Mouse (Mus musculus): ENCODE measurements around the gene Tmem229b. TPM values are rescaled to one million over a fixed set of nuclear protein-coding genes. Genes with fewer than 3 reads are reported as not detected.

Gene Tmem229b
- polyA plus RNA-seq, 1 experiment = not detected

- H3K4me3 ChIP-seq (ENCODE audit: insufficient read depth, low read depth, low read length) = no peak overlapping the region
- H3K4me1 ChIP-seq (ENCODE audit: control insufficient read depth, insufficient read depth, low read length) = no peaks in the 10 kb centered on the region
- WGBS = 88% methylated on average over 4 of the region's 4 CpGs
- TF ChIP-seq POLR2A (IDR thresholded peaks at IDR 0.05; ENCODE audit: insufficient read depth, low read depth, low read length) (no peak), CTCF (IDR thresholded peaks at IDR 0.05; ENCODE audit: insufficient read depth, low read depth, low read length) (no peak)
- H3K27ac ChIP-seq (ENCODE audit: insufficient read depth, low read depth, low read length) = no peak overlapping the region
Observed at GRCm38 (mm10) chr12:78996271-78996670, 11.2 kb downstream of the Tmem229b start.

- no peak for TF ChIP-seq CTCF (IDR thresholded peaks at IDR 0.05; ENCODE audit: insufficient read depth, low read depth, low read length)
- TF ChIP-seq POLR2A (IDR thresholded peaks at IDR 0.05; ENCODE audit: insufficient read depth, low read depth, low read length) = no peak
- H3K4me3 ChIP-seq (ENCODE audit: insufficient read depth, low read depth, low read length) = no peak overlapping the region
- 16% methylated on average over 9 of the region's 9 CpGs for WGBS
- H3K4me1 ChIP-seq (ENCODE audit: control insufficient read depth, insufficient read depth, low read length) = peaks cover 17% of the 10 kb centered on the region
- no peak overlapping the region for H3K27ac ChIP-seq (ENCODE audit: insufficient read depth, low read depth, low read length)
Observed at GRCm38 (mm10) chr12:78987581-78988081, 19.8 kb downstream of the Tmem229b start.

GRCm38 (mm10) chr12:78984035-78984432, 23.4 kb downstream of the Tmem229b start:
- Histone ChIP-seq H3K27ac (ENCODE audit: insufficient read depth, low read depth, low read length) (no peak overlapping the region), H3K4me1 (ENCODE audit: control insufficient read depth, insufficient read depth, low read length) (peaks cover 17% of the 10 kb centered on the region), H3K4me3 (ENCODE audit: insufficient read depth, low read depth, low read length) (no peak overlapping the region)
- 56% methylated on average over 3 of the region's 3 CpGs for WGBS
- TF ChIP-seq CTCF (IDR thresholded peaks at IDR 0.05; ENCODE audit: insufficient read depth, low read depth, low read length) (no peak), POLR2A (IDR thresholded peaks at IDR 0.05; ENCODE audit: insufficient read depth, low read depth, low read length) (no peak)

GRCm38 (mm10) chr12:78983296-78984034, 24.0 kb downstream of the Tmem229b start:
- 88% methylated on average over 9 of the region's 9 CpGs for WGBS
- Histone ChIP-seq H3K4me3 (ENCODE audit: insufficient read depth, low read depth, low read length) (no peak overlapping the region), H3K4me1 (ENCODE audit: control insufficient read depth, insufficient read depth, low read length) (peaks cover 16% of the 10 kb centered on the region), H3K27ac (ENCODE audit: insufficient read depth, low read depth, low read length) (no peak overlapping the region)
- no peak for TF ChIP-seq CTCF (IDR thresholded peaks at IDR 0.05; ENCODE audit: insufficient read depth, low read depth, low read length)
- TF ChIP-seq POLR2A (IDR thresholded peaks at IDR 0.05; ENCODE audit: insufficient read depth, low read depth, low read length) = no peak

- H3K4me1 ChIP-seq (ENCODE audit: control insufficient read depth, insufficient read depth, low read length) = peaks cover 7% of the 10 kb centered on the region; the same call in 1 of the 2 replicates
- 77% methylated on average over 9 of the region's 9 CpGs for WGBS
- no peak for TF ChIP-seq CTCF (IDR thresholded peaks at IDR 0.05; ENCODE audit: insufficient read depth, low read depth, low read length)
- no peak for TF ChIP-seq POLR2A (IDR thresholded peaks at IDR 0.05; ENCODE audit: insufficient read depth, low read depth, low read length)
- no peak overlapping the region for H3K4me3 ChIP-seq (ENCODE audit: insufficient read depth, low read depth, low read length)
- H3K27ac ChIP-seq (ENCODE audit: insufficient read depth, low read depth, low read length) = no peak overlapping the region
Observed at GRCm38 (mm10) chr12:78981938-78982825, 25.2 kb downstream of the Tmem229b start.

- TF ChIP-seq CTCF (IDR thresholded peaks at IDR 0.05; ENCODE audit: insufficient read depth, low read depth, low read length) = no peak
- no peak for TF ChIP-seq POLR2A (IDR thresholded peaks at IDR 0.05; ENCODE audit: insufficient read depth, low read depth, low read length)
- WGBS = 92% methylated on average over 2 of the region's 2 CpGs
- Histone ChIP-seq H3K4me1 (ENCODE audit: control insufficient read depth, insufficient read depth, low read length) (peaks cover 10% of the 10 kb centered on the region), H3K4me3 (ENCODE audit: insufficient read depth, low read depth, low read length) (no peak overlapping the region), H3K27ac (ENCODE audit: insufficient read depth, low read depth, low read length) (no peak overlapping the region)
Observed at GRCm38 (mm10) chr12:78981131-78981530, 26.3 kb downstream of the Tmem229b start.

- Histone ChIP-seq H3K27ac (ENCODE audit: insufficient read depth, low read depth, low read length) (no peak overlapping the region), H3K4me3 (ENCODE audit: insufficient read depth, low read depth, low read length) (no peak overlapping the region; the same call in 1 of the 2 replicates), H3K4me1 (ENCODE audit: control insufficient read depth, insufficient read depth, low read length) (peaks cover 10% of the 10 kb centered on the region)
- TF ChIP-seq CTCF (IDR thresholded peaks at IDR 0.05; ENCODE audit: insufficient read depth, low read depth, low read length) = no peak
- no peak for TF ChIP-seq POLR2A (IDR thresholded peaks at IDR 0.05; ENCODE audit: insufficient read depth, low read depth, low read length)
- WGBS = 91% methylated on average over 5 of the region's 5 CpGs
Observed at GRCm38 (mm10) chr12:78980683-78981091, 26.7 kb downstream of the Tmem229b start.

- TF ChIP-seq POLR2A (IDR thresholded peaks at IDR 0.05; ENCODE audit: insufficient read depth, low read depth, low read length) = no peak
- Histone ChIP-seq H3K4me3 (ENCODE audit: insufficient read depth, low read depth, low read length) (no peak overlapping the region), H3K27ac (ENCODE audit: insufficient read depth, low read depth, low read length) (no peak overlapping the region), H3K4me1 (ENCODE audit: control insufficient read depth, insufficient read depth, low read length) (peaks cover 6% of the 10 kb centered on the region)
- WGBS = 97% methylated on average over 4 of the region's 4 CpGs
Observed at GRCm38 (mm10) chr12:78977552-78977951, 29.9 kb downstream of the Tmem229b start.

GRCm38 (mm10) chr12:78977078-78977477, 30.3 kb downstream of the Tmem229b start:
- no peak overlapping the region for H3K4me3 ChIP-seq (ENCODE audit: insufficient read depth, low read depth, low read length)
- H3K27ac ChIP-seq (ENCODE audit: insufficient read depth, low read depth, low read length) = no peak overlapping the region
- WGBS = 82% methylated on average over 4 of the region's 4 CpGs
- TF ChIP-seq CTCF (IDR thresholded peaks at IDR 0.05; ENCODE audit: insufficient read depth, low read depth, low read length) (no peak), POLR2A (IDR thresholded peaks at IDR 0.05; ENCODE audit: insufficient read depth, low read depth, low read length) (no peak)
- H3K4me1 ChIP-seq (ENCODE audit: control insufficient read depth, insufficient read depth, low read length) = peaks cover 6% of the 10 kb centered on the region
